Mouse (Mus musculus): Measurements from ENCODE around the gene Epb41l3.
A peak's percentile ranks its signal among the peaks of the same experiment; 100 is the strongest.

Gene Epb41l3

DNA sequence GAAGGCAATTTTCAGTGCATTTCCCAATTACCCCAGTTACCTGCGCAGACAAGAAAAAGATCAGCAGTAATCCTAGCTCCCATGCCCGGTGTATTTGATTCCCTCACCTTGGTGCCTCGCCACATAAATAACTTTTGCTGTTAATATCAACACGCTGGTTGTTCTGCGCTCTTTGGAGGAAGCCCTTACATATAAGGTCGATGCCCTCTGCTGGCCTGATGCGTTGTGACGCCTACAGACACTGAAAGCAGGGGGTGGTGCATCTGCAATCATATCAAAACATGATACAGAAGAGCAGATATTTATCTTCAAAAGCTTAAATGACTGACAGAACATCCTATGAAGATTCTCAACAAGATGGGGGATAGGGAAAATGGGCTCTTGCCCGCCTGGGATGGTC lies 181.0 kb downstream of the Epb41l3 start:
- DNase-seq: peak in 1 of 2 experiments; percentile 20

DNA sequence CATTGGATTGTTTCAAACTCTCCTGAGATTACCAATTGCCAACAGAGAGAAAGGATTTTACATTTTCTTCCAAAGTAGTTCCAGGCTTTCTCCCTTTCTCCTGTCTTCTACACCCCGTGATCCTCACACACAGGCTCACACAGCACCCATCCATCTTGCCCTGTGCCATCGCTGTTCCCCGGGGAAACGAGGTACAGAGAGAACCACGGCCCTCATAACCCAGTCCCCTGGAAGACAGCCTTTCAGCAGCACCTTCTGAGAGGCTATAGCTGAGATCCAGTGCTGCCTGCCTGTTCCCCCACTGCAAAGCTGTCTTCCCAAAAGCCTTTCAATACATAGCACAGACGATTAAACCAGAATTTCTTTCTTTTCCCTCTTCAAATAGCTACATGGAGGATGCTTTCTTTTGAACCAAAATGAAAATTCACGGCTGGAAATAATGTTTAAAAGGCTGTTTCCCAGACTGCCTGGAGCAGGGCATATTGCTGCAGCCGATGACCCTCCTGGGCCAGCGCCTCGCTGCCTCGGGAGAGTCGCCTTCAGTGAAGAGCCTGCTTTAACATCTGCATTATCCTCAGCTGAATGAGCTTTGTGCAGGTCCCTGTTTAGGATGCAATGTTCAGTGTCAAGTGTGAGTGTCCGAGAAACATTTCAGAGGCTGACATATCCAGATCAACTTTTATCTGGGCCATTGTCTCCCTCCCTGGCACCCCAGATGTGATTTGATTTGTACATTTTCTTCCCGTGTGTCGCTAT lies 188.5 kb downstream of the Epb41l3 start:
- DNase-seq: no peak

DNA sequence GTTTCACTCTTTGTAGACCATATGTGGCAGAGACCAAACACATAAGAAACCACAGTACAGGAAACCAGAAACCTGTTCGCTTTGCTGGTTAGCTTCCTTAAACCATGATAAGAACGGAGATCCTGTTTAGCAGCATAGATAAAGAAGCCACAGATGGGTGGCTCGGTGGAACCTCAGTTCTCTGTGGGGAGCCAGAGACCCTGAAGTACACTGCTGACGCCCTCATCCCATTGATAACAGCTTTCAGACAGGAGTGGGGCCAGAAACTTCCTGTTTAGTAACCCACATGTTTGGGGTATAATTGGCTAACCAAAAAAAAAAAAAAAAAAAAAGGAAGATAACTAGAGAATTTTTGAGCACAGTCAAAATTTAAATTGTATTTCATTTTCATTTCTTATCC lies 189.7 kb downstream of the Epb41l3 start:
- no peak for DNase-seq

DNA sequence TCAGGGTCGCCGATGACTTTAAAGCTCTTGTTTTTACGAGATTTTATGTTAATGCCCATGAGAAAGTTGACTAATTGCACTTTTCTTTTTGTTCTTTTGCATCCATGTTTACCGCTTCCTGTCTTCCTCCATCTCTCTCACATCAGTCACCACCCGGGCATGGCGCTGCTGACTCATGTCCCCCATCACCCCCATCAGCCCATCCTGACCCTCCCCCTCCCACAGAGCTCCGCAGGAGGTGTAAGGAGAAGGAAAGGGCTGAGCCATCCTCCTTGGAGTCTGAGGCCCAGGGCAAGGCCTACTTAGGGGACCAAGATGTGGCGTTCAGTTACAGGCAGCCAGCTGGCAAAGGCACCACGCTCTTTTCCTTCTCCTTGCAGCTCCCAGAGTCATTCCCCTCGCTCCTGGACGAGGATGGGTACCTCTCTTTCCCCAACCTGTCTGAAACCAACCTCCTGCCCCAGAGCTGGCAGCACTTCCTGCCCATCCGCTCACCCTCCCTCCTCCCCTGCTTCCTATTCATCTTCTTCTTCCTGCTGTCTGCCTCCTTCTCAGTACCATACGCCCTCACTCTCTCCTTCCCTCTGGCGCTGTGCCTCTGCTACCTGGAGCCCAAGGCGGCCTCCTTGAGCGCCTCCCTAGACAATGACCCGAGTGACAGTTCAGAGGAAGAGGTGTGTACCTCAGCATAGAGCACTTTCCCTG lies 190.4 kb downstream of the Epb41l3 start:
- DNase-seq: peak; percentile 20 to 50

DNA sequence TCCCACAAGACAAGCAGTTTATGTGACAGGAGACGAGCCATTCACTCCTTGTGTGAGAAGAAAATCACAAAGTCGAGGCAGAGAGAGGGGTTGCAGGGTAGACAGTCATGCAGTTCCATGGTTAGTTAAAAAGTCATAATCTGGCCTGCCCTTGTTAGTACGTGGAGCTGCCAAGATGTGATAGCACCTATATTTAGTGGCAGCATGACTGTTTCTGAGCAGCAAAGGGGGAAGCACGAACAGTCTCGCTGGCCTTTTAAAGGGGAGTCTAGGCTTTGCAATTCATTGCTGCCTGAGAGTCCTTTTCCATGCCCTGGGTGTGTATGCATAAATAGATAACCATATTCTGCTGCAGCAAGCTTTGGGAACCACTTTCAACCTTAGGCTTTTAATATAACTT lies 191.5 kb downstream of the Epb41l3 start:
- no peak for DNase-seq

DNA sequence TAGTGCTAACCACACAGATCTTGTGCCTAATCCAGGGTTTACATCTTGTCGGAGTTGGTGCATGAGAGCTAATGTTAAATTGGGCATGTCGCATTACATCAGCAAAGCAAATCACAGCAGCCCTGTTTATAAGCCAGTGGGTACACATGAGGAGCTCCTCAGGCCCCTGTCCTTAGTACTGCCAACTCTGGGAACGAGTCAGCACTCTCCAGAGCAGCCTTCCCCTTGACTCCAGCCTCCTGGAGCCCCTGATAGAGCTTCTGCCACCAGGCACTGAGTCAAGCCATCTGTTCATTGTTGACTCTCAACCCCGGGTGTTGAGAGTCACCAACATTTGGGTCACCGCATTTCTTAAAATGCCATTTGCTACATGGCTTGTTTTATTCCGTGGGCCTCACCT lies 192.0 kb downstream of the Epb41l3 start:
- DNase-seq: no peak

DNA sequence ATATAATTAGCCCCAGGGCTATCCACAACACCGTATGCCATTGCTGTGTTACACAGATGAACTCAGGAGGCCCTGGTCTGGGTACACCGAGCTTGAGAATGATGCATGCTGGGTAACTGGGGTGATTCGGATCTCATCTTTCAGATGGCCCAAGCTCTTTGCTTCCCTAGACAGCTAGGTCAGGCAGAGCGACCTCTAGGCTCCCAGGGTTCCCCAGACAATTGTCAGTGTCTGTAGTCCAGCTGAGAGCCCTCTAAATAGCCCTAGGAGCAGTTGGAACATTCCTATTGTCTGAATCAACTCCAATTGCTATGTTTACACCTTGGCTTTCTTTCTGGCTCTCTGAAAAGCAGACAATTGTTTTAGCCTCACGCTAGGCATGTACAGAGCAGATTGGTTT lies 201.9 kb downstream of the Epb41l3 start:
- no peak for DNase-seq

DNA sequence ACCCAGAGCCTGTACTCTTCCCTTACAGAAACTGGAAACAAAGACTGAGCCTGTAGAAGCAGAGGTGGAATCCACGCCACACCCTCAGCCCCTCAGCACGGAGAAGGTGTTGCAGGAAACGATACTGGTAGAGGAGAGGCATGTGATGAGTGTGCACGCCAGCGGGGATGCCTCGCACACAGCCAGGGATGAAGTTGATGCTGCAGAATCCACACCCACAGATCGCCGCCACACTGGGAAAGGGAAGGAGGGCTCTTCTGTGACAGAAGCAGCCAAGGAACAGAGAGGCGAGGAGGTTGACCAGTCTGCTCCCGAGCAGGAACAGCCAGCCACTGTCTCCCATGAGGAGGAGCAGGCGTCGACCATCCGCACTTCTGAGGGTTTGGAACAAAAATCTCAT lies 209.0 kb downstream of the Epb41l3 start:
- DNase-seq: no peak

DNA sequence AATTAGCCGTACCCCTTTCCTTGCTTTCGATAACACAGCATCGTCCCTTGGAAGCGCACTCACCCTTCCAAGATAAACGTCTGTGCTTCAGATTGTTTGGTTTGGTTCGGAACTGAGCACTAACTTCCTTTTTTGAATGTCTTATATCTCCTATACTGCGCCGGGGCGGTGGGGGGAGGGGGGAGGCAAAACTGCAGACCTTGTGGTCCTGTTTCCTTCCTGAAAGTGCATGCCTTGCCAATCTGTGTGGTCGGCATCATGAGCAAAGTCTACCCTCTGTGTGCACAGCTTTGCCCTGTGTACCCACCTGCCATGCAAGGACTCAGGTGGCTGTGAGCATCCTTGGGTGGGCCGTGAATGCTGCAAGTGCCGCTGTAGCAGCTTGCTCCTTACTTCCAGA lies 212.6 kb downstream of the Epb41l3 start:
- no peak for DNase-seq

DNA sequence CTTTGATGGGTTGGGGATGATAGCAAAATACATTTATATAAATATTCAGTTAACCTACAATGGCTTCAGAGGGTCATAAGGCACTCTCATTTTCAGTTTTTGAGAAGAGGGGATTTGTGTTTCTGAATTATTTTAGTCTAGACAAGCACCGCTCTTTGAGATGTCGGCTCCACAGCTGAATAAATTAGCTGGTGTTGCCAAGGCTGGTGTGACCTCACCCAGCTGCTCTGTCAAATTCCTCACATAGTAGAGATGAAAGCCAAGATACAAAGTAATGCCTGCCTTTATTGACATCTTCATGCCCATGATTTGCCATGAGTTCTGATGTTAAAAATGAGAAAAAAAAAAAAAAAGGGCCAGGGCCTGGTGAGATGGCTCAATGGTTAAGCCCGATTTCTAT lies 214.8 kb downstream of the Epb41l3 start:
- DNase-seq: no peak

DNA sequence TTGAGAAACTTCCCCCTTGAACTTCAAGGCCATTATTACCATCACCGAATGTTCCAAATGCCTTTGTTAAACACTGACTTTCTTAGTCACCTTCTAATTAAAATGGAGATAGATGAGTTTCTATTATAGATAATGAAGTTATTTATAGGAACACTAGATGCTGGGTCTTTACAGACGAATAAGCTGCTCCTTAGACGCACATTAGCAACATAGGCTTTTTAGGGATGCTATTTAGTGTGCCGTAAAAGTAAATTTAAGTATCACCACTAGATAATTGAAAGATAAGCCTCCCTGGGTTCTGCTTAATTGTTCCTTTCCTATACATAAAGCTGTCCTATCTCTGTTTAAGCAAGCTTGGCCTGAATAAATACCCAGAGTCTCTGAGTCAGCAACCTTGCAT lies 226.1 kb downstream of the Epb41l3 start:
- no peak for DNase-seq

DNA sequence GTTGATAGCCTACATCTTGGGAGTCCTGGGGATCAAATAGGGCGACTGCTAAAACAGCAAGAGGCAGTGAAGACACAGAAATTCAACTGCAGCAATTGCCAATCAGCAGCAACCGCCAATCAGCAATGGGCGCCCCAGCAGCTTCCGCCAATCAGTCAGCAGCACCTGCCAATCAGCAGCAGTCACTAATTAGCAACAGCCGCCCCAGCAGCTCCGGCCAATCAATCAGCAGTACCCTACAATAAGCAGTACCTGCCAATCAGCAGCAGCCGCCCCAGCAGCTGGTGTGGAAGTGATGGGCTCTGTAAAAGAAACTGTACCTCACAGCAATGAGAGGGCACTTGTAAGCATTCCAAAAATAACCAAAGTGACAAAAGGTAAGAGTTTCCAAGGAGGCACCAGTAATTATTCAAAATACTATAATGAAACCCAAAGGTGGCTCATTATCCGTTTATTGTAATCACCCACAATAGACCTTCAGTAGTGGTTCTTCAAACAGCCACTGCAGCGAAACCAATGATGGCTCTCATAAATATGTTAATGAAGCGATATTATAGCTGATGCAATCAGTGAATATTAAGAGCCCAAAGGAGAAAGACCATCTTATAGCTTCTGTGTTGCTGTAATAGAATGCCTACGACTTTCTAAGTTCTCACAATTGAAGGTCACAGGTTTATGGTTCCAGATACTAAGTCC lies 228.2 kb downstream of the Epb41l3 start:
- no peak for DNase-seq

DNA sequence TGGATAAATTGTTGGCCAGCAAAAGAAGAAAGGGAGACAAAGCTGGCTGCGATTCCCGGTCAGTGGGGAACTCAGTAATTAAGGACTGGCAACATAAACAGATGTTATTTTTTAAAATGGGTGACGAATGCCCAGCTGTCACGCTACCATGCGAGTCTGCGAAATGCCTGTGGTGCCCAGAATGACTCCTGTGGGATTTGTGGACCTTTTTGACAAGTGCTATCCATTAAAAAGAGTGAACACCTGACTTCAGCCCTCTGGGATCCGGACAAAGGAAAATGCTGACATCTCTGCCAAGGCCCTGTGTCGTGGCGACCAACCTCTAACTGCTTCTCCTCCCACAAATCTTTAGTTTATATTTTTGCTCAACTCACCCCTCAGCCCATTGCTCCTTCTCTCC lies 232.2 kb downstream of the Epb41l3 start:
- no peak for DNase-seq

DNA sequence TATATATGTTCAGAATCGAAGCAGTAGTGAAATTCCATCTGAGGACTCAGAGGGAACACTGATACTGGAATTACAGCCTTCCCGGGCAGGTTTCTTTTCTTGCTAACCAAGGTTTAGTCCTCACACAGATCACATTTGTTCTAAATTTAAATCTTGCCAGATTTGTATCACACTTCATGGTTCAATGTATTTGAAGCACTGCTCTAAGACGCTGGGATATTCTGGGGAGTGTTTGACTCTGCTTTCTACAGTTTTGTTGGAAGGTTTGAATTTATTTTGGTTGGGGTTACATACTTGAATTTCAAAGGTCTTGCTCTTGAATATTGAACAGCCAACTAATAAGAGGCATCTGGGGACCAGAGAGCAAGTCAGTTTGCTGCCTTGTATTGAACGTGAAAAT lies 234.4 kb downstream of the Epb41l3 start:
- no peak for DNase-seq

DNA sequence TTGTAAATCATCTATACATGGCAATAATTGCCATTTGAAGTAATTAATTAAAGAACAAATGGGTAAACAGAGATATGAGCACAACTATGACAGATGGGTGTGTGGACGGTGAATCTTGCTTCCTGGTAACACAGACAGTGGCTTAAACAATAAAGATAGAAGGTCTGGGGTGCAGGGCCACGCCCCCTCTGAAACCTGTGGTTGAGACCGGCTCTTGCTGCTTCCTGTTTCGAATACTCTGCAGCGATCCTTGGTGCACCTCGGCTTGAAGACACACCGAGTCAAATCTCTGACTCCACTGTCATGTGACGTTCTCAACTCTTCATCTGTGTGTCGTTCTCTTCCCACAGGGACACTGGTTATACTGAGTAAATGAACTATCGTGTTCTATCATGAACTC lies 245.0 kb downstream of the Epb41l3 start:
- DNase-seq: no peak

DNA sequence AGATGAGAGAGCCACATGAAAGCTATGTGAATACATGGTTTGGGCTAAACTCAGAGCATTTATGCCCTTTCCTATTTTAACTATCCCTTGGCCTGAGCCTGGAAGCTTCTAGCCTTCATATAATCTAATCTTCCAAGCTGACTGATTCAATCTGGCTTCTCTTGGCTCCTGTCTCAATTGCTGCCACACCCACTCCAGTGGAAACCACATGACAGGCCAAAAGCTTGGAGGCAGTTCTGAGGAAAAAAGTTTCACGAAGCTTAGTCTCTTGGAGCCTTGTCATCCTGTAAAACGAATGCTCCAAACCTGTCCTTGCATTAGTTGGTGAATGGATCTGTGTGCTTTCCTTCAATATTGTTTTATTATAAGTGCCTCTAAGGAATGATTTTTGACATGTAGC lies 247.2 kb downstream of the Epb41l3 start:
- DNase-seq: no peak
